Mouse (Mus musculus) mesoderm, embryonic 11.5 days (tissue): ENCODE results near the gene Pcsk4.
A peak's percentile ranks its signal among the peaks of the same experiment; 100 is the strongest.

Experiments
- DNase-seq: peaks from one replicate; pipeline ENCODE4 v3.0.0-alpha.2; 2012; ENCODE audit warnings: low read depth, low spot score

Pcsk4 gene

GRCm38 (mm10) chr10:80298571-80299281, 30.6 kb downstream of the Pcsk4 start:
- DNase-seq: peak; percentile 90

GRCm38 (mm10) chr10:80297526-80298133, 31.7 kb downstream of the Pcsk4 start:
- no peak for DNase-seq

GRCm38 (mm10) chr10:80296824-80297223, 32.5 kb downstream of the Pcsk4 start:
- DNase-seq: no peak

DNA sequence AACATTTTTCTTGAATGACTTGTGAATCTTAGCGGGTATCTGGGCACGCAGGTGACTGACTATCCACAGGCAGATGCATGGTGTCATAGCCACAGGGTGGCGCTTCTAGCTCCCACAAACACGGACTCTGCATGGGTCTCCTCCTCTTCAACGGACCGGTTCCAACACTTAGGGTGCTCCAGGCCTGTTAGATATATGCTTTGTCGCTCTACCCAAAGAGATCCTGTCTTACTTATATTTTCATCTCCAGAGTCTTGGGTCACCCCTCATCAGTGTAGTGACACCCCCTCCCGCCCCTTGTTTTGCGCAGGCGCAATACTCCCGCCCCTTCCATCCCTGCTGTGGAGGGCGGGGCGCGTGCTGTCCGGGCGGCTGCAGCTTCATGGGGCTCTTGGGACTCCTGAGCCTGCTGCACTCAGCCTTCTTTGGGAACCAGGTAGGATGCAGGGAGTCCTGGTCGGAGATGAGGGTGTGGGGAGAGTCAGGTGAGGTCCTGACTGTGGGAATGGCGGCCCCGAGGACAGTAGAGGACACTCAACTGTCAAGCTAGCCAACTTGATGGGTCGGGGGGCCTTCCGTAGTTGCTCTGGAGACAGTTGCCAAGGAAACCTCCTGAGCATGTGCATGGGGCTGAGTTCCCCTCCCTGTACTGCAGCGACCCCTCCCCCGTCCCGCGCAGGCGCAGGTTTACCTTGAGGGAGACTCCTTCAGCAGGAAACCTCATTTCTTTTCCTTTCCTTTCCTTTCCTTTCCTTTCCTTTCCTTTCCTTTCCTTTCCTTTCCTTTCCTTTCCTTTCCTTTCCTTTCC, 33.5 kb downstream of the Pcsk4 start, which contains the start of gene Apc2:
Gene Apc2 (plus strand): TSS at position 360 of the 808 bp plus-strand sequence.
- DNase-seq: peak; percentile 84

DNA sequence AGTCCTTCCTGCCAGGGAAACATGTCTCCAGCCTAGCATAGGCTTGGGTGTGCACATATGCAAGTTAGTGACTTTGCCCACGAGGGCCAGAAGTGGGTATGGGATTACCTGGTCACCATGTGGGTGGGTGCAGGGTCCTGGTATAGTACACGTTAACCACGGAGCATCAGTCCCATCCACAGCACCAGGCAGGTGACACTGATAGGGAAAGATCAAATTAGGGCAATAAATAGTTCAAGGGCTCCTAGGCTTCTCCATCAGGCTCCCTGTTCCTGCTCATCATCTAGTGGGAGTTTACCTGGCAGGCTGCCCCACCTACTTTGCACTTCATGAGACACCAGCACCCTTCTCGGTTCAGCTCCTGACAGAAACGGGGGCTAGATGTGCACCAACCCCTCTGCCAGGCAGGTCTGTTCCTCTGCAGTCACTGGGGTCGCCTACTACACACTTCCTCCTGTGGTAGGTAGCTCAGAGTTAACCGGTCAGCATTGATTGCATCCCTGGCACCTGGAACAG, 34.5 kb downstream of the Pcsk4 start:
- no peak for DNase-seq

DNA sequence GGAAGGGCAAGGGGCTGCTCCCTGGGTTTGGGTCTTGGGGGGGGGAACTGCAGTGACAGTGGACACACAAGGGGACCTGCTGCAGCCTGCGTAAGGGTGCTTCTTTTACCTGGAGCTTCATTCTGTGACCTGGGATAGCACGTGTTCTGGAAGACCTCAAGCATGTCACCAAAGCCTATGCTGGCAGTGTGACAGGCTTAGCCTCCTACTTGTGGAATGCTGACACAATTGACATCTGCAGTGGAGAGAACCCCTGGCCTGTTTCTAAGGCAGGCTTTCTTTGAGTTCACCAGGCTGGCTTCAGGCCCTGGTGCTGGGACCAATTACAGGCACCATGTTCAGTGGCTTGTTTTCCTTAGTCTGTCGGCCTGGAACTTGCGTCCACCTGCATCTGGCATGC, 35.0 kb downstream of the Pcsk4 start:
- no peak for DNase-seq

DNA sequence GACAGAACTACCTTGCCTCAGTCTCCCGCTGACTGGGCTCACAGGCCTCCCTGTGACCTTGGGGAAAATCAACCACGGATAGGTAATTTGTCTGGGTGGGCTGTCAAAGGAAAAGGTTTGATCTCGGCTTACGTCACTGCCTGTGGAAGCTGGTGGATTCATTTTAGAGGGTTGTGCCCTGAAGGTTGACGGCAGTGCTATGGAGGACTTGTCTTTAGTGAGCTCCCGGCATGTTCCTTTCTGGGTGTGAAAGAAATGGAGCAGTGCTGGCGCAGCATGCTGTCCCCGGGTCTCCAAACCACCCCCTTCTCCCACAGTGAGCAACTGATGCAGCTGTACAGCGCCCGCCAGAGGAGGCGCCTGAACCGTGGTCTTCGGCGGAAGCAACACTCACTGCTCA, 36.0 kb downstream of the Pcsk4 start:
- no peak for DNase-seq

- DNase-seq: peak; percentile 97
These were observed 36.8 kb downstream of the Pcsk4 start, which contains the start of gene Rps15 for GRCm38 (mm10) chr10:80292251-80293146. Gene Rps15 (plus strand): TSS chr10:80292453.

- DNase-seq: no peak
These were observed 40.6 kb downstream of the Pcsk4 start for GRCm38 (mm10) chr10:80288657-80289056.

GRCm38 (mm10) chr10:80288097-80288496, 41.2 kb downstream of the Pcsk4 start:
- no peak for DNase-seq

DNA sequence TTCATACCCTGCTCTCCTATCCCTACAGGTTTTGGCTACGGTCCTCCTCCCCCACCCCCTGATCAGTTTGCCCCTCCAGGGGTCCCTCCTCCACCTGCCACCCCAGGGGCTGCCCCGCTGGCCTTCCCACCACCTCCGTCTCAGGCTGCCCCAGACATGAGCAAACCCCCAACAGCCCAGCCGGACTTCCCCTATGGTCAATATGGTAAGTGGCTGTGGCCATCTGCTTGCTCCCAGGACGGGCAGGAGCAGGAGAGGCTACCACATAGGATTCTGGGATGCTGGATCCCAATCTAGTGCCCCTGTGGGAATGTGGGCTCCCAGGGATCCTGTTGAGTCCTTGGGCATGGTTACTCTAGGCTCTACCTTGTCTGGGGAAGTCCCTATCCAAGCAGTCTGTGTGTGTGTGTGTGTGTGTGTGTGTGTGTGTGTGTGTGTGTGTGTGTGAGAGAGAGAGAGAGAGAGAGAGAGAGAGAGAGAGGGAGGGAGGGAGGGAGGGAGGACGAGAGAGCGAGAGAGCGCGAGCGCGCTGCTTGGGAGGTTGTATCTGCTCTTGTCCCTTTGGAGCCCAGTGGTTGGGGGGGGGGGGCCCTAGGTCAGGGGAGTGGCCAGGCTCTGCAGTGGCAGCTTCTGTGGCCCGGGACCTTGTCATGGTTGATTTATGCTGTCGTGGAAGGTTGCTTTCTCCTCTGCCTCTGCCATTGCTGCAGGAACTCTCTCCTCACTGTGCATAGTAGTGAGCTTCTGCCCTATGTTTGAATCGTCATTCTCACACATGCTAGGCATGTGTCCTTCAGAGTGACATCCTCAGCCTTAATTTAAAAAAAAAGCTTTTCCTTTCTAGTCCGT, 43.9 kb downstream of the Pcsk4 start:
- DNase-seq: no peak

DNA sequence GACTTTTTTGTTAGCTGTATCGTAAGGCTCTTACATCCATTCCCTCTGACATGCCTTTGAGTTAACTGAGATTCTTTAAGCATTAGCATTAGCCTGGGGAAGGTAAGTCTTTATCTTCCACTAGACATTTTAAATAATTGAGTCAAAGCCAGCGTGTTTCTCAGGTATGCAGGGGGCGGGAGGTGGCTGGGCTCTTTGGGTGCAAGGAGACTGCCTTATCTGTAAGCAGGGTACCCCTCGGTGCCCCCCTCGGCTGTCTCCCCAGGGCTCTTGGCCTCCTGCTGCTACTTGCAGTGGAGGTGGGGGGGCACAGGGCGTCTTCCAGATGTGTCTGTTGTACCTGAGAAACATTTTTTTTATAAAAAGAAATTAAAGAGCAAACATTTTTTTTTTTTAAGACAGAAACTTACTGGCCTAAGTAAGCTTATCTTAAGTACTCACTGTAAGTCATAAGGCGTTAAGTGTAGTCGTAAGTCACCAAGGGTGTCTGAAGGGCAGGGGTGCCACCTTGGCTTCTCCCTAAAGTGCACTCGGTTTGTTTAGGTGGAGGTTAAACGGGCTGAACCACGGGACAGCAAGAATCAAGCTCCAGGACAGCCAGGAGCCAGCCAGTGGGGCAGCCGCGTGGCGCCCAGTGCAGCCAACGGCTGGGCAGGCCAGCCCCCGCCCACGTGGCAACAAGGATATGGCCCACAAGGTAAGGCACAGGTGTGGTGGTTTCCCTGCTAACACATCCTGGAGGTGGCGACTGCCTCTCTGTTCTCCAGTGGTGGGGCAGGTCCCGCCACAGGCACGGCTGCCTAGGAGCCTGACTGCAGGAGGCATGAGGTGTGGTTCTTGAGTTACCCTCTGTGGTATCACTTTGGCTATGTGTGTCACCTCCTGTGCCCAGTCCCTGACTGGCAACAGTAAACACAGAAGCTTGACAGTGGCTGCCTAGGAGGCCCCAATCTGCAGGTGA, 46.5 kb downstream of the Pcsk4 start:
- no peak for DNase-seq

DNA sequence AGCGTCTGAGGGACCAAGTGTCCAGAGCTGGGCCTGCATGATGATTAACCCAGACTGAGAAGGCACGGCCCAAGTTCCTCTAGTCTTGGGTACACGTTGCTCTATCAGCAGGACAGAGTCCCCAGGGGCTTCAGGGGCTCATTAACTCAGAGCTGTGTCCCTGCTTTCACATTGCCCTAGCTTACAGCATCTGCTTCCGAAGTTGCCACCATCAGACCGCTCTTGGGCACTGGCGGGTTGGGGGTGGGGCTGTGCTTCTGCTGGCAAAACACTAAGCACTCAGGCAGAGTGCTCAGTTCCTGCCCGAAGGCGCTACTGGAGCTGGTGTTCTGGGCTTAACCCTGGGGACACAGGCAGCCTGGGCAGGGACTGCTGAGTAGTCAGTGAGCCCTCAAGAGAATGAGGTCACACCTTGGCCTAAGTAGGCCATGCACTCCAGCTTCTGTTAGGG, 47.4 kb downstream of the Pcsk4 start:
- DNase-seq: no peak

DNA sequence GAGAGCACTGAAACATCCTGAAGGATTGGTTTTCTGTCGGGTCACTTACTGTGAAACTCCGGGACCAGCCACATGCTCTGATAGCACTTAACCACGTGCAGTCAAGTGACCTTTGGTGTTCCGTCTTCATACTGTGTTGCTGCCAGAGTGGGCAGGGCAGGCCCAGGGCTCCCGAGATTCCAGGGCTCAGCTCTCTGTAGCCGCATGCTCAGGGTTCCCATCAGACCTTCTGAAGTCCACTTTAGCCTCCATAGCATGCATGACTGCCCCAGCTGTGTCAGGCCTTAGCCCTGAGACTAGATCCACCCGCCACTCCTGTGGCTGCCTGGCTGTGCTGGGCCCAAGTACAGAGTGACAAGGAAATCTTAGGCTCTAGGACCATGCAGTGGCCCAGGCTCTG, 48.0 kb downstream of the Pcsk4 start:
- DNase-seq: no peak

DNA sequence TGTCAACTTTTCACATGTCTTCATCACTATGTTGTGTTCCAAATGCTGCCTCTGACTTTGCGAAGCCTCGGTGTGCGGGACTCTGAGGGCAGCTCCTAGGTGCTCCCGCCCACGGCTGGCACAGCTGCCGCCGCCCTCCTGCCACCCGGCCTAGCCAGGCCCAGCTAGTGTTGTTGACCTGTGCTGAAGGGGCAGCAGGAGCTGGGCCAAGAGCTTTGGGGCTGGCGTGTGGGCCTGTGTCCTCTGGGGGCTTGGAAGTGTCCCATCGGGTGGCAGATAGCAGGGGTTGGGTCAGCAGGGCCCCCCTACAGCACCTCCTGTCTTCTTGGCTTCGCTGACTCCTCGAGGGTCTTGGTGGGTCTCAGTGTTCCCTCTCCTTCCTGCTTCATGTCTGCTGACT, 50.0 kb downstream of the Pcsk4 start:
- no peak for DNase-seq

DNA sequence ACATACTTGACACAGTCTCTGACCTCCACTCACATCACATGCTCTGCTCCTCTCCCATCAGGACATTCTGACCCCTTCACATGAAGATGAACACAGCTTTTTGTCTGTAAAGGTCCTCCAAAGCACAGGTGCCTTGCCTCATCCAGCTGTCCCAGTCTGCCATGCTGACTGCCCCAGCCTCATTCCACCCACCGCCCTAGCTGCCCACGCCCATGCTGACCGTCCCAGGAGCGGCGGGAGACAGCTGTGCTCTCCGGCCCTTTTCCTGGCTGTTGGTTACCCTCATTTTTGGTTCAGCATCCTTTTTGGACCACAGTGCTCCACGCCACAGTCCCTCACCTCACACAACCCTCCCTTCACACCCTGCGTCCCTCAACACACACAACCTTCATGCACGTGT, 50.9 kb downstream of the Pcsk4 start:
- DNase-seq: no peak

GRCm38 (mm10) chr10:80276238-80276637, 53.1 kb downstream of the Pcsk4 start:
- no peak for DNase-seq

GRCm38 (mm10) chr10:80273847-80274246, 55.5 kb downstream of the Pcsk4 start:
- DNase-seq: no peak
